Mouse (Mus musculus) mouse embryonic stem cell (cell line): Measurements from ENCODE around the gene BC051019.

ENCODE experiments used
- in situ Hi-C, 2 experiments: fragments of 300-500 bp; cut with MboI; formaldehyde crosslinking; loops; 1 replicate in 1 of 2; 3 replicates in 1 of 2; pipeline ENCODE4 v1.14.3; 2019 to 2020; ENCODE audit warnings: low sequenced_read_pairs in 2 of 2, low pct_unique_long_range_greater_than_20kb in 1 of 2, mixed read lengths in 1 of 2; ENCODE audit not compliant: unreplicated experiment in 1 of 2

BC051019 gene

DNA sequence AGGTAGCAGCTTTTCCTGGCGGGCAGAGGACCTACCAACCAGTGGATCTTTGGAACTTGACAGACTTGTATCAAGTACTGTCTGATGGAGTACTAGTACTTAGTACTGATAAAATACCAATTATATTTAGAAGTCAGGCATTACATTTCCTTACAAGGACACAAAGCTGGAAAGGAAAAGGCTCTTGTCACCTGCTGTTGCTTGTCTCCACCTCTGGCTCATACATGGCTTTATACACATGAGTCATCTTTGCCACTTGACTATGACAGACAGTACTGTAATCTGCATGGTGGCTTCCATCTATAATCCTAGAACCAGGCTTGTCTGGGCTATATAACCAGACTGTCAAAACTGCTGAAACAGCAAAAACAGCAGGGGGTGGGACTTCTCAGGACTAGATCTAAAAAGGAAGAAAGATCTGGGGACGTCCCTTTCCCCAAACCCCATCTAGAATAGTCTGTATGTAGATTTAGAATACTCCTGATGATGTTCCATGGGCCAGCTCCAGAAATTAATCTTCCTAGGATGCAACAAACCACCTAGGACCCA, 10.1 kb downstream of the BC051019 start:
- in situ Hi-C loops, result loop anchor here in 1 of 2 experiments (10.0 kb wide), 1 partner anchor 169 kb away; no protein-coding TSS in a partner anchor

DNA sequence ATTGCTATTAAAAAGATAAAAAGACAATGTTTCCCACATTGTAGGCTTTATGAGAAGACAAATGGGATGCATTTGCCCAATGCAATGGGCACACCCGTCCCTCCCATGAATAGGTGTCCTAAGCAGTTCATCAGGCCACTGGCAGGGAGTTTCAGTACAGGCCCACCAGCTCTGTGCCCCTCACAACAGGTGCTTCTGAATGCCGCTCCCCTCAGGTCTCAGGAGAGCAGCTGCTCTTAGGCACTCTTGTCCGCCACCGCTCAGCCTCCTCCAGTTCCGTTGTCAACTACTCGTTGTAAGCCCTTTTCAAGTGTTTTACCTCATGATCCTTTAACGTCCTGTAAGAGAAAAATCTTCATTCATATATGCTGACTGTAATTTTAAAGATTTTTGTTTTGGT, 11.5 kb downstream of the BC051019 start:
- in situ Hi-C loops, result loop anchor here in 1 of 2 experiments (10.0 kb wide), 1 partner anchor 167 kb away; no protein-coding TSS in a partner anchor

DNA sequence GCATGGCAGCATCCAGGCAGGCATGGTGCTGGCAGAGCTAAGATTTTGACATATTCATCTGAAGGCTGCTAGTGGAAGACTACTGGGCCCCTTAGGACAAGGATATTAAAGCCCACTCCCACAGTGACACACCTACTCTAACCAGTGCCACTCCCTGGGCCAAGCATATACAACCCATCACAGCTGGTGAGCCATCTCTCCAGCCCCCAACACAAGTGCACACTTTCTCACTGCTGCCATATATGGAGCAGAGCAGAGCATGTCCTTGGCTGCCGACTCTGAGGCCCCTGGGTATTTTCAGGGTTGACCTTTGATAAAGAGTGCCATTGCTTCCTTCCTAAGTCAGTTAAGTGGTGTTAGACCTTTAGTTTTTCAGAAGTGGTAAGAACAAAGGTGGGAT, 13.6 kb downstream of the BC051019 start:
- in situ Hi-C loops, result loop anchor here in 1 of 2 experiments (10.0 kb wide), 1 partner anchor 165 kb away; no protein-coding TSS in a partner anchor

DNA sequence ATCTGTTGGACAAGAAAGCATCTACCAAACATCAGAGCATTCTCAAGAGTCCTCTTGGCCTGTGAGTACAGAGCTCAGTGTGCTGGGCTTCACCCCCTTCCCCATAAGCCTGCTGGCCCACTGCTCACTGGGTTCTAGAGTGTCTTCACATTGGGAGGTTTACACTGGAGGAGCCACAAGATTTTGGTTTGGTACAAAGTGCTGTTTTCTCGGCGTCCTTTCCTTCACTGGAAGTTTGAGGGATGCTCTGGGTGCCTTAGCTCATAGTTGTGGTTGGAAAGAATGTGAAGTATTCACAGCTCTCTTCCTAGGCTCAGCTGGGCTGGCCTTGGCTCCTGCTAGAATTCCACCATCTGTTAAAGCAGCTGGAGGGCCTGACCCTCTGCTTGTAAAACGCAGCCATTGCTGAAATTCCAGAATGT, 14.7 kb downstream of the BC051019 start:
- in situ Hi-C loops, result no loop called here

DNA sequence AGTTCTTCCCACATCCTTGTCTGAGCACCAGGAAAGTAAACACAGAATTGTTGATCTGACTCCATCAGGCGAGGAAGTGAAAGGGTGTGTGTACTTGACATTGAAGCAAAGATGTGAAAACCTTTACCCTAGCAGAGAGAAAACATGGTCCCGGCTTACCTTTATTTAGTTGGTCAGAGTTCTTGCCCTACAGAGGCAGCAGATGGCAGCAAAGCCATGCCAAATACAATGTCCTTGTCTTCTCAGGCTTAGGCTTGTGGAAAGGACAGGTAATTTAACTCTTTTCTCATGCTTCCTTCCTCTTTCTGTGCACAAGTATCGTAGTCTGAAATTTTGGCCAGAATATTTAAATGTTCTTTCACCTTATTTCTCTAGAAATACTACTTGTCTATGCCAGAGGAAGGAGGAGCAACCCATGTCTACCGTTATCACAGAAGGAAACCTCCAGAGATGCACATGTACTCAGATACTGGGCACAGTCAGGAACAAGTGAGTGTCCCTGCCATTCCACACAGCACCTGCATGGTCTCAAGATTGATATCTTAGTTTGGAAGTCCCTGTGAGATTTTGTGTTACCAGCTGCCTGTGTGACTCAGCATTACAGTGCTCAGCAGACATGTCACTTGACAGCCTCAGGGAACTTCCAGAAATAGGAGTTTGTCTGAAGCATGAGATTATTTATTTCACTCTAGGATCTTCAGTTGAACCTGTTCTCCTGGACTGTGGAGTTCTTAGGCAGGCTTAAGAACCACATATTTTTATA, 16.4 kb downstream of the BC051019 start:
- in situ Hi-C loops, result no loop called here

DNA sequence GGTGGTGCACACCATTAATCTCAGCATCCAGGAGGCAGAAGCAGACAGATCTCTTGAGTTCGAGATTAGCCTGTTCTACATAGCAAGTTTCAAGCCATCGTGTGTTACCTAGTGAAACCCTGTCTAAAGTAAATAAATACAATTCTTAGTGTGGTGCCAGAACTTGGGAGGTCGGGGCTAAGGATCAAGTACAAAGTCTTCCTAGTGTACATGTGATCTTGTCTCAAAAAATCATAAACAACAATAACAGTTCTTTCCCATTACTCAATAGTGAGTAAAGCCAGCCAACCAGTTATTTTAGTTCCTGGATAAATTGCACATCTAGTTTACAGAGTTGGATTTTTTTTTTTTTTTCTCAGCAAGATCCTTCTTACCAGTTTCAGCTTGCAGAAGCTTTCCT, 19.2 kb downstream of the BC051019 start:
- in situ Hi-C loops, result no loop called here

DNA sequence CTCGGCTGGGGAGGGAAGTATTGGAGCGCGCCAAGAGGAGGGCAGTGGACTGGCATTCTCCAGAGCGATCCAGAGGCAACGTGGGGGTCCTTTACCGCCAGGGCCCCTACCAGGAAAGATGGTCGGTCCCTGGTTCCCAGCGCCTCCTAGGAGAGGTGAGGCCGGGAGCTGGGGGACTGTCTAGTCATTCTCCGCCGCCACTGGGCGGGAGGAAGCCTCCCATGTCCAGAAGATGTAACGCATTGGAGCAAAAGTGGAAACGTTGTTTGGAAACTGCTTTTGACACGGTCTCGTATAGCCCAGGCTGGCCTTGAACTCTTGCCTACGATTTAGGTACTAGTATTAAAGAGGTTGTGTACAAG, 19.7 kb downstream of the BC051019 start:
- in situ Hi-C loops, result no loop called here

DNA sequence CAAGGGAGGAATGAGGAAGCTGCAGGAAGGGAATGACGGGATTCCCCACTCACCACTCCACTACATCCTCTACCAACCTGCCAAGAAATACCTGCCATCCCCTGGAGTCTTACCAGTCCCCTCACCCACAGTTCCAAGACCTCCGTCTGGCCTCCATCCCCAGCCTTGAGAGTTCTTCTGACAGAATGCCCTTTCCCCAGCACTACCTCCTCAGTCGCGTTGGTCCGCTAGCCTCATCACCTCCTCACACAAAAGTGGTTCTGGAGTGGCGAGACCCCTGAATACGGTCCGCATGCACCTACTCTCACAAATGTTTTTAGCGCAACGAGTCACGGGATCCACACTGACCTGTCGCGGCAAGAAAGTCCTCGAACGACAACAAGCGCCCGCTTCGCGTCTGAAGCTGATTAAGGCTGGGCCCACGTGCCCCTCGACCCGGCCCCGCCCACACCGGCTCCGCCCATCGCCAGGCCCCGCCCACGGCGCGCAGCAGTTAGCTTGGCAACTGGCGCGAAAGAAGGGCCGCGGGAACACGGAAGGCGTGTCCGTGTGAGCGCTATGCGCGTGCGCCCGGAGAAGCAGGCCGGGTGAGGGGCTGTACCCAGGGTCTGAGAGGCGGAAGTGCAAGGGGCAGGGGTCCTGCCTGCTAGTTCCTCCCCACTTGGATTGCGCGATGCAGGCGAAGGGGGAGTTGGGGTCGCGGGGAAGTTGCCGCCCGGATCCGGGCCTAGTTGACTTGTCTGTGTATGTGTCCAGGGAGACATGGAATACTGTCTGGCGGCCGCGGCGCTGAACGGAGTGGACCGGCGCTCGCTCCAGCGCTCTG, 20.2 kb downstream of the BC051019 start, which contains the start of the genes St5 and Akip1:
St5 (minus strand) TSS at position 416 of the 826 bp plus-strand sequence.
Akip1 (plus strand) TSS at position 501 of the 826 bp plus-strand sequence.
- in situ Hi-C loops, result no loop called here

DNA sequence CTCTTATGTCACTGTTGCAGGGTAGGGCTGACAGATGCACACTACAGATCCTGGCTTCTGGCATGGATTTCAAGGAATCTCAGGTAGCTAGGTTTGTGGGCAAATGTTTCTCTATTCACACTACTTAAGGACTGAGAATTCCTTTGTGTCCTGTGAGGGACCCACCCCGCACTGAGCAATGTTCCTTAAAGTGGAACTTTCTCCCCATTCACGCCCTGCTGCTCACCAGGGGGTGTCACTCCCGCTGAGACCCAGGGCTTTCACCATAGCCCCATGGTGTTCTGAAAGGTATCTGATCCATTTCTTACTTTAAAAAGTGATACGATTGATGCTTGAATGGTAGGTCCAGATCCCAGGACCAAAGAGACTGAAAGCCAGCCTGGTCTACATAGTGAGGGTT, 20.9 kb downstream of the BC051019 start:
- in situ Hi-C loops, result no loop called here

DNA sequence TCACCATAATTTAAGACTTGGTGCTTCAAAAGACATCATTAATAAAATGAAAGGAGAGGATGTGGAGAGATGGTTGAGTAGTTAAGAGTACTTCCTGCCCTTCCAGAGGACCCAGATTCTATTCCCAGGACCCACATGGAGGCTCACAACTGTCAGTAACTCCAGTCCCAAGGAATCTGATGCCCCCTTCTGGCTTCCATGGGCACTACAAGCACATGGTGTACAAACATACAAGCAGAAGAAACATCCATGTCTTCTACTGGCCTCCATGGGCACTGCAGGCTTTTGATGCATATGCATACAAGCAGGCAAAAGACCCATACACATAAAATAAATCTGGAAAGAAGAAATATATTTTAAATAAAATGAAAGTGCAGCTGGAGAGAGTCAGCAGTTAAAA, 23.4 kb downstream of the BC051019 start:
- in situ Hi-C loops, result no loop called here

DNA sequence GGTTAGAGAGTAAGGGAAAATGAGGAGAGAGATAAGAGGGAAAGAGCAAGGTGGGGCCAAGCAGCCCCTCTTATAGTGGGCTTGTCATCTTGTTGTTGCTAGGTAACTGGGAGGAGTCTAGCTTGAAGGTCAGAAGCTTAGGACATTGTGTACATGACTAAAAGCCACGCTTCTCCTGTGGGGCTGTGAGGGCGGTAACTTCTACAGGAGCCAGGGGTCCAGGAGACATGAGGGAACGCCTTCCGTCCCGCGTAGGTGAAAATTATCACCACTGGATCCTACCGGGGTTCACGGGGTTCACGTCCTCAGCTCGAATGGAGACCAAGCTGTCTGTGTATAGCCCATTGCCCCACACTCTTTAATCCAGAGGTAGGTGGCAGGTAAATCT, 28.3 kb downstream of the BC051019 start:
- in situ Hi-C loops, result loop anchor here in 1 of 2 experiments (10.0 kb wide), 1 partner anchor 171 kb away; no protein-coding TSS in a partner anchor

DNA sequence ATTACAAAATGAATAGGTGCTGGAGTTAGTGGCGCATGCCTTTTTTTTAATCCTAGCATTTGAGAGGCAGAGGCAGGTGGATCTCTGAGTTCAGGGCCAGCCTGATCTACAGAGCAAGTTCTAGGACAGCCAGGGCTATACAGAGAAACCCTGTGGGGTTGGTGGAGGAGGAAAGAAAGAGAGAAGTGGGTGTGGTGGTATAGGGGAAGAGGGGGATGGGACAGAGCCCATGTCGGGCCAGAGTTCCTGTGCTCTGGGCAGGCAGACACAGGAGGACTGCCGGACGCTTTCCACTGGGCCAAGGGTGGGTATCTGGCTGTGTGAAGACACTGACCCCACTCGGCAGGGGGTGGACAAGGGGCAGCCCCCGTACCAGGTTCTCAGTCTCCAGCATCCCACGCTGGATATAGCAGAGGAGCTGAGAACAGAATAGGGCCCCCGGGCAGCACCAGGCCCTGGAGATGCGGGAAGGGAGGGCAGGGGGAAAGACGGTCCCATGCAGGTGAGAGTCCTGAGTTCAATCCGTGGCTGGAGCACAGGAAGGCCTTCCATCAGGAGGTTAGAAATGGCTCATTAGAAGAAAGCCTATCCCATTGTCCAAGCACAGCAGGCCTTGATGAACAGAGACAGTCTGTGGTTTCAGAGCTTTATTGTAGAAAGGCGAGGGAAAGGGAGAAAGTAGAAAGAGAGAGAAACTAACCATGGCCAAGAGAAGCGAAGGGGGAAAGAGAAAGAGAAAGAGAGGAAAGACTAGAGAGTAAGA, 28.9 kb downstream of the BC051019 start:
- in situ Hi-C loops, result loop anchor here in 1 of 2 experiments (10.0 kb wide), 1 partner anchor 170 kb away; no protein-coding TSS in a partner anchor

DNA sequence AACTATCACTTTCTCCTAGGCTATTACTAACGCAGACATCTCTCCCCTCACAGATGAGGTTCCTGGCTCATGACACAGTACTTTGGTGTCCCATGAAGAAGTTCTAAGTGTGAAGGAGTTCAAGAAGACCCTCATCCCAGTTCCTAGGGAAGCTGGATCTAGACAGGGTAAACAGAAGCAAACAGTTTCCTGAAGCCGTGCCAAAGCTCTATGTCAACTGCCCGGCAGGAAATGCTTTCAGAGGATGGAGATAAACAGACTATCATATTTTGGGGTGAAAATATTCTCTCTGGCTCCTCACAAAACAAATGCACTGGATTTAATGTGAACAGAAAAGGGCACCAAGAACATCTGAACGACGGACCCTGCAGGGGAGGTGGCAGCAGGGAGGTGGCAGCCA, 32.7 kb downstream of the BC051019 start:
- in situ Hi-C loops, result loop anchor here in 1 of 2 experiments (10.0 kb wide), 1 partner anchor 166 kb away; no protein-coding TSS in a partner anchor

DNA sequence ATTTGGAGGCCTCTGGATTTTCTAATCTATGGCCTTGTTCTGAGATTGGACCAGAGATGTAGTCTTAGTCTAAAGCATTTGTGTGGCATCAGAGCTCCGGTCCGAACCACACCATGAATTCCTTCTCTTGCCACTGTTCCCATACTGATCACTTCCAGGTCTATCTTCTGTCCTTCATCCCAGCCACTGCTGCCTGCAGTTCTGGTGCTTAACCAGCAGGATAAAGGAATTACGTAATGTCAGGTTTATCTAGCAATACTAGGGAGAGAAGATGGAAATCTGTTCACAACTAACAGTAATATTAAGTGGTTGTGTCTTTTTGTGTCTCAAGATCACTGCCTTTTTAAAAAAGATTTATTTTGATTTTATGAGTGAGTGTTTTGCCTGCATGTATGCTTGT, 33.5 kb downstream of the BC051019 start:
- in situ Hi-C loops, result loop anchor here in 1 of 2 experiments (10.0 kb wide), 1 partner anchor 165 kb away; no protein-coding TSS in a partner anchor

DNA sequence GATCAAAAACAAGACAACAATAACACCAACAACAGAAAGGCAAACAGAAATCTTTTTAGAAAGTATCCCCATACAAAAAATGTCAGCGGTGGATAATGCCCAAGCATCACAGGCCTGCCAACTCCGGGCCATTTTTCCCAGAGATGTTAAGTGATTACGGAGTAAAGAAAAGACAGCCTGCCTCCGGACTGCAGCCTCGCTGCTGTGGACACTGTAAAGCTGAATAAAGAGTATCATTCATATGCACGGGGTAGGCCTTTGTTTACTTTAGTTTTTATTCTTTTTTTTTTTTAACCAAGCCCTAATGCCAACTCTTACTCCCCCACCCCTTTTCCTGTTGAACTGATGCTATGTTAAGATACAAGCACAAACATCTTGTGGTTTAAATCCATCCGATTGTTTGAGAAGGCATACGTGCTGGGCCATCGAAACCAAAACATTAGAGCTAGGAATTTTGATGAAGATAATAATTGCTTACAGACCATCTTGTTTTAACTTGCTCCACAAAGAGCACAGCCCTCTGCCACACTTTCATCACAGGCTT, 37.0 kb downstream of the BC051019 start:
- in situ Hi-C loops, result no loop called here

DNA sequence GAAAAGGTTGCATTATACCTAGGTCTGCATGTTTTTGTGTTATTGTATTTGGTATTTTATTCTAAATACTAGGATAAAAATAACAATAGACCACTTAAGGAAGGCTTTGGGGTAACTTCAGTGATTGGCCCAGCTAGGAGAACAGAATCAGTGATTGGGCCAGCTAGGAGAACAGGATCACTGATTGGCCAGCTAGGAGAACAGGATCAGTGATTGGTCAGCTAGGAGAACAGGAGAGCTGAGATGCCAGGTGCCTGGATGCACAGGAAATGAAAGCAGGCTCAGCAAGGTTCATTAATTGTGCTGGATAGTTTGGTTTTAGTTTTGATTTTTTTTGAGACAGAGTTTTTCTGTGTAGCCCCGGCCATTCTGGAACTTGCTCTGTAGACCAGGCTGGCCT, 42.8 kb downstream of the BC051019 start:
- in situ Hi-C loops, result no loop called here

DNA sequence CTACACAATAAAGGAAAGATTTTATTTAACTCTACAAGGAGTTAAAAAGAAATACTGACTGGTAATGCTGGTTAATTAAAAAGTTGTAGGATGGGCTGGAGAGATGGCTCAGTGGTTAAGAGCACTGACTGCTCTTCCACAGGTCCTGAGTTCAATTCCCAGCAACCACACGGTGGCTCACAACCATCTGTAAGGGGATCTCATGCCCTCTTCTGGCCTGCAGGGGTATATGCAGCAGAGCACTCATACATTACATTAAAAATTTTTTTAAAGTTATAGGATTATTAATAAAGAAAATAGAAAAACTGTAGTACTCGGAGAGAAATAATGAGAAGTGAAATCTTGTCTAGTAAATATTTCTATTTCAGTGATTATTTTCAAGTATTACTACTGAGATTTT, 43.4 kb downstream of the BC051019 start:
- in situ Hi-C loops, result no loop called here
